Mouse (Mus musculus) heart, embryonic 11.5 days (tissue): ENCODE data around the gene Ugt1a6a. TPM values are rescaled to one million over a fixed set of nuclear protein-coding genes. Genes with fewer than 3 reads are reported as not detected.

ENCODE experiments used
- ATAC-seq: fragments of 200-750 bp; cut with Nextera tagmentation; replicated peaks from 2 replicates; pipeline ENCODE4 v1.8.0; 2017; ENCODE audit warnings: moderate library complexity; ENCODE audit not compliant: insufficient number of reproducible peaks, low FRiP score, low TSS enrichment
- H3K27ac ChIP-seq: fragments of 300-500 bp; sonication (generic); 2 replicates; pipeline ENCODE4 v1.5.1; 2014; ENCODE audit warnings: mild to moderate bottlenecking, low read depth, low read length
- H3K27me3 ChIP-seq: fragments of 300-500 bp; sonication (generic); 2 replicates; pipeline ENCODE4 v1.6.1; 2014; ENCODE audit warnings: mild to moderate bottlenecking, low read length, mixed read lengths; ENCODE audit not compliant: control insufficient read depth, insufficient read depth
- H3K36me3 ChIP-seq: fragments of 300-500 bp; sonication (generic); 2 replicates; pipeline ENCODE4 v1.6.1; 2014; ENCODE audit warnings: mild to moderate bottlenecking, low read length, moderate library complexity, mixed read lengths; ENCODE audit not compliant: control insufficient read depth, insufficient read depth
- H3K4me1 ChIP-seq: fragments of 300-500 bp; sonication (generic); 2 replicates; pipeline ENCODE4 v1.6.1; 2014; ENCODE audit warnings: low read length; ENCODE audit not compliant: control insufficient read depth, insufficient read depth
- H3K4me2 ChIP-seq: fragments of 300-500 bp; sonication (generic); 2 replicates; pipeline ENCODE4 v1.6.1; 2014; ENCODE audit warnings: mild to moderate bottlenecking, moderate library complexity
- H3K4me3 ChIP-seq: fragments of 300-500 bp; sonication (generic); 2 replicates; pipeline ENCODE4 v1.5.1; 2014; ENCODE audit warnings: low read depth, low read length
- H3K9ac ChIP-seq: fragments of 300-500 bp; sonication (generic); 2 replicates; pipeline ENCODE4 v1.6.1; 2014; ENCODE audit warnings: mild to moderate bottlenecking, low read depth, low read length, moderate library complexity
- H3K9me3 ChIP-seq: fragments of 300-500 bp; sonication (generic); replicated peaks from 2 replicates; pipeline ENCODE4 v1.6.1; 2016; ENCODE audit warnings: low read length; ENCODE audit not compliant: control insufficient read depth
- WGBS: fragments of 180-500 bp; shearing (Covaris S2); extraction: QIAGEN DNeasy Blood & Tissue Kit; methylation state at CpG from one replicate; pipeline ENCODE4 v1.1.7; 2014; ENCODE audit not compliant: insufficient replicate concordance; 5-methylcytosine and 5-hydroxymethylcytosine counted together
- polyA plus RNA-seq: library from polyadenylated mRNA; unstranded; fragments of >200 nt; fragmentation: Nextera tagmentation; extraction: Ambion mirVana; gene quantifications from 2 replicates; pipeline ENCODE4 v1.2.1, GENCODE M21; 2014

Ugt1a6a gene
- polyA plus RNA-seq, 1 experiment from 2014 or later, result not detected

DNA sequence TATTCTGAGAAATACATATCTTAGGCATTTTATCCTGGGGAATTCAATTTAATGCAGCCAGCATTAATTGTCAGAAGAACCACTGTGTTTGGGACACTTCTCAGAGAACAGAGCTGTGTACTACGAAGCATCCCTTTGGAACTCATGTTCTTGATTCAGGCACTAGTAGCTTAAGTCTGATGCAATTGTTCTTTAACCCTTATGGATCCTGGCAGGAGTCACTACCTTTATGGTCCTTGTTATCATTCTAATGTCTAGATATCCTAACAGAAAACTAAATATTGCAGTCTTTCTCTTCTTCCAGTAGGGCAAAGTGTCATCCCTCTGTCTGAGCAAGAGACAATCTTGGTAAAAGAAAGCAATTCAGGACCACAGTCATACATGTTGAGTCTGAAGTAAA, 78.5 kb downstream of the Ugt1a6a start:
- no peak overlapping the region for H3K27ac ChIP-seq
- no peak overlapping the region for H3K9ac ChIP-seq
- ATAC-seq, result no peak
- no peak overlapping the region for H3K4me3 ChIP-seq
- H3K9me3 ChIP-seq, result peaks cover 60% of the 10 kb centered on the region
- 66% methylated on average over 1 of the region's 1 CpGs for WGBS
- H3K4me2 ChIP-seq, result no peak overlapping the region
- peaks cover 2% of the 10 kb centered on the region; the same call in 1 of the 2 replicates for H3K36me3 ChIP-seq
- H3K27me3 ChIP-seq, result no peaks in the 10 kb centered on the region
- H3K4me1 ChIP-seq, result no peaks in the 10 kb centered on the region

DNA sequence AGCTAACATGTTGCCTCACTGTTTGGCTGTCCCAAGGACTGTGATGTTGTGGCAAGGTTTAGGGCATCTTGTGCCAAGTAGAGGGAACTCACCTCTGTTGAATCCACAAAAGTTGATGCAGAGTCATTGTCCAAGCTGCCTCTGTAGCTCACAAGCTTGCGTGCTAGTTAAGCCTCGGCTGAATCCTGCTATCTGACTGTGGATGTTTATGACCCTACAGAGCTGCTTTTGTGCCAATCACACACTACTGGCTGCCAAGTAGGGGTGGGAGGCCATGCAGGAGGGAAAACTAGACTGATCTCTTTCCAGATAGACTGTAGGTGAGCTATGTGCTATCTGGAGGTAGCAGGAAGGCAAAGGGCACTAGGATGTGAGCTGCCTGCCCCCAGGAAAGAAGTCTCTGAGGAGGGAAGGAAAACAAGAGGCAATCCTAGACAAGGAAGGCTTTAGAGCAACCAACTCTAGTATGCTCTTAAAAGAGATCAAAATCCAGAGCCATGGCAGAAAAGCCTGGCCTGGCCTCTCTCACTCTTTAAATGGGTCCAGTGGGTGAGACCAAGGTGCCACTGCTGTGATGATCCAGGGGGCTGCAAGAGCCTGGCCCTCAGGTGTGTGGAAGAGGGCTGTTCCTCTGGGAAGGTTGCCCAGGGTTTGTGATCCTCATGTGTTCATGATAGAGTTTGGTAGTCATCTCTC, 79.3 kb downstream of the Ugt1a6a start:
- peaks cover 60% of the 10 kb centered on the region for H3K9me3 ChIP-seq
- no peaks in the 10 kb centered on the region for H3K4me1 ChIP-seq
- WGBS, result 67% methylated on average over 2 of the region's 2 CpGs
- 0 out of 2 replicates have a peak, but pooled peaks have one; percentile 3 for ATAC-seq
- no peaks in the 10 kb centered on the region for H3K27me3 ChIP-seq
- no peak overlapping the region for H3K9ac ChIP-seq
- peaks cover 2% of the 10 kb centered on the region; the same call in 1 of the 2 replicates for H3K36me3 ChIP-seq
- no peak overlapping the region for H3K4me2 ChIP-seq
- no peak overlapping the region for H3K4me3 ChIP-seq
- no peak overlapping the region for H3K27ac ChIP-seq

DNA sequence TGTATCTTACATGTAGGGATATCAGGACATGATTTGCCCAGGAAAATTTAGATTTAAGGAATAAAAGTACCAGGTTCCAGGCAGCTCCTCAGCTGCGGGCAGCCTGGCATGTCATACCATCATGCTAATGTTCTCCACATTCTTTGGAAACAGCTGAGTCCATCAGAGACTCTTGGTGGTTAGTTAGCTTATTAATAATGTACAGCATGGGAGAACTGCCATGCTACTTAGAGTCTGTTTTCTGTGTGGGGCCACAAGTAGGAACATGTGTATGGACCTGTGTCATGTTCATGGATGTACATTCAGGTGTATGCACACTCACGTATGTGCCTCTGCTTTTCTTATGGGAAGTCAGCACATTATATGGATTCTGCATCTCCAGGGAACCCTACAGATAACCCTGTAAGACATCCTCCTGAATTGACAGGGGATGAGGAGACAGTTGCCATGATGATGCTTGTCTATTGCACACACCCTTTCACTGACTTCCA, 79.9 kb downstream of the Ugt1a6a start:
- peaks cover 60% of the 10 kb centered on the region for H3K9me3 ChIP-seq
- no peak overlapping the region for H3K4me3 ChIP-seq
- no peaks in the 10 kb centered on the region for H3K27me3 ChIP-seq
- no peak overlapping the region for H3K4me2 ChIP-seq
- H3K9ac ChIP-seq, result no peak overlapping the region
- WGBS, result 71% methylated on average over 2 of the region's 2 CpGs
- ATAC-seq, result no peak; the same call in 1 of the 2 replicates
- peaks cover 2% of the 10 kb centered on the region; the same call in 1 of the 2 replicates for H3K36me3 ChIP-seq
- H3K4me1 ChIP-seq, result no peaks in the 10 kb centered on the region
- no peak overlapping the region for H3K27ac ChIP-seq

DNA sequence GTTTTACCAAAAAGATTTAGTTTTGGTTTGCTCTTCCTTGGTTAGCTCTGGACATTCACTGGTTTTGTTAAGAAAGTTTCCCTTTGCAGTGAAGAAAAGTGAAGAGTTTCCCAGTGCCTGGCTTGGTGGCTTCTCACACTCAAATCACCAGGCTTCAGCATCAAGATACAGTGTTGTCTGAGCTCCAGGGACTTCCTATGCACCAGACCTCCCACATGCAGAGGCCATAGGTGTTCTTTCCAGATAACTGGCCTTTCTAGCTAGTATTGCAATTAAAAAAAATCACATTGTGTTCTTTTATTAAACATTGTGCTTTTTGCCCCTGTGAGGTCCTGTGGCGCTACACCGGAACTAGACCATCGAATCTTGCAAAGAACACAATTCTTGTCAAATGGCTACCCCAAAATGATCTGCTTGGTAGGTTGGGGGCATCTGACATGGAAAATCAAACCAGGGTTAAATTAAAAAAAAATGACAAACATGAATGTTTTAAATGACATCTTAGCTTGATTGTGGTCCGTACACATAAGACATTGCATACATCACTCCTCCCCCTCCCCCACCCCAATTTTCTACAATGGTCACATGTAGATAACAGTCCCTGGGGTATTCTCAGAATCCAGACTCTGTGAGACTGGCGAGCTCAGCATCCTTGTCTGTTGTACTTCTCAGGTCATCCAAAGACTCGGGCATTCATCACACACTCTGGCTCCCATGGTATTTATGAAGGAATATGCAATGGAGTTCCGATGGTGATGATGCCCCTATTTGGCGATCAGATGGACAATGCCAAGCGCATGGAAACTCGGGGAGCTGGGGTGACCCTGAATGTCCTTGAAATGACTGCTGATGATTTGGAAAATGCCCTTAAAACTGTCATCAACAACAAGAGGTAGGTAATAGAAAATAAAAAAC, 81.1 kb downstream of the Ugt1a6a start:
- Histone ChIP-seq H3K27ac (no peak overlapping the region), H3K4me3 (no peak overlapping the region), H3K9ac (no peak overlapping the region), H3K4me2 (no peak overlapping the region), H3K4me1 (no peaks in the 10 kb centered on the region), H3K9me3 (peaks cover 60% of the 10 kb centered on the region), H3K36me3 (peaks cover 2% of the 10 kb centered on the region; the same call in 1 of the 2 replicates), H3K27me3 (no peaks in the 10 kb centered on the region)
- 62% methylated on average over 10 of the region's 10 CpGs for WGBS
- no peak for ATAC-seq

DNA sequence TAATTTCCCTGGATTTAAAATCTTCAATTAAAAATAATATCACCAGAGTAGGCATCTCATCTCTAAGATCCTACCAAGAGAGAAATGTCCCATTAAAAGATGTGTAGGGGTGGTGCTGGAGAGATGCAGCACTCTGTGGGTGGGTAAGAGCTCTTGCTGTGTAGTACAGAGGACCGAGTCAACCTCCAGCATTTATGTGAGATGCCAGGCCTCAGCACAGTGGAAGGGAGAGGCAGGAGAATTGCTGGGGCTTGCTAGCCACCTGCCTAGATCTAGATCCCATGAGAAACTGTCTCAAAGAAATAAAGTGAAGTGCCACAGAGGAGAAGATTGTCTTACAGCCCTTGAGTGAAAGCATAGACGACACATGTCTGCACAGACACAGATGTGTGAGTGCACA, 81.9 kb downstream of the Ugt1a6a start:
- Histone ChIP-seq H3K4me2 (no peak overlapping the region), H3K4me1 (no peaks in the 10 kb centered on the region), H3K27ac (no peak overlapping the region), H3K9ac (no peak overlapping the region), H3K9me3 (peaks cover 57% of the 10 kb centered on the region), H3K36me3 (peaks cover 2% of the 10 kb centered on the region; the same call in 1 of the 2 replicates), H3K4me3 (no peak overlapping the region), H3K27me3 (no peaks in the 10 kb centered on the region)
- 49% methylated on average over 2 of the region's 2 CpGs for WGBS
- no peak for ATAC-seq

DNA sequence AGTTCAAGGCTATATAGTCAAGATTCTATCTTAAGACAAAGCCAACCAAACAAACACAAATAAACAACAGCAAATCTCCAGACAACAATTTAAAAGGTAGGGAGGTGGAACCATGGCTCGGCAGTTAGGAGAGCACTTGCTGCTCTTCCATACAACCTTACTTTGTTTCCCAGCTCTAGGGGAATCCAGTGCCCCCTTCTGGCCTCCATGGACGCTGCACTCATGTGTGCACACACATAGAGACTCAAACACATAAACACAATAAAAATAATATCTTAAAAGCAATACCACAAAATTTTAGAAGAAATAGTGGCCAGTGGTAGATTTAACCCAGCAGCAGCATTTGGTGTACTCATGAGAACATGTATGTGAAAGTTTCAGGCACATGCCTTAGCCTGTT, 82.5 kb downstream of the Ugt1a6a start:
- H3K4me3 ChIP-seq, result no peak overlapping the region
- no peaks in the 10 kb centered on the region for H3K4me1 ChIP-seq
- H3K9ac ChIP-seq, result no peak overlapping the region
- no peak overlapping the region for H3K4me2 ChIP-seq
- peaks cover 52% of the 10 kb centered on the region for H3K9me3 ChIP-seq
- no peaks in the 10 kb centered on the region for H3K27me3 ChIP-seq
- no peaks in the 10 kb centered on the region; the same call in 1 of the 2 replicates for H3K36me3 ChIP-seq
- 53% methylated on average over 2 of the region's 2 CpGs for WGBS
- no peak overlapping the region for H3K27ac ChIP-seq
- no peak for ATAC-seq

DNA sequence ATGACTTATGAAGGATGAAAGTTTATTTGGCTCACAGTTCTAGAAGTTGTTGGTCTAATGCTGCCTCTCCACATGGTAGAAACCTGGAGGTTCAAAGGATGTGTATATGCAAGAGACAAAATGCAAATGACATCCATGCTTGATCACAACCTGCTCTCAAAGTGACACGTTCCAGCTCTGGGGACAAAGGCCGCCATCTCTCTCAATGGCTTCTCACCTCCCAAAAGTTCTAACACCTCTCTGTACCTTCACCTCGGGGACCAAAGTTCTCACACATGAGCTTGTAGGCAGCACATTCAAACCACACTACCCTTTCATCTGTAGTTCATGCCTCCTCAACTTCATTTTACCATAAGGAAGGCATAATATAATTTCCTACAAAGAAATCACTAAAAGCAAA, 83.0 kb downstream of the Ugt1a6a start:
- 33% methylated on average over 3 of the region's 3 CpGs for WGBS
- no peak for ATAC-seq
- no peak overlapping the region for H3K9ac ChIP-seq
- H3K4me3 ChIP-seq, result no peak overlapping the region
- H3K4me2 ChIP-seq, result no peak overlapping the region
- H3K36me3 ChIP-seq, result no peaks in the 10 kb centered on the region
- H3K27ac ChIP-seq, result no peak overlapping the region
- no peaks in the 10 kb centered on the region for H3K27me3 ChIP-seq
- H3K4me1 ChIP-seq, result no peaks in the 10 kb centered on the region
- H3K9me3 ChIP-seq, result peaks cover 49% of the 10 kb centered on the region

DNA sequence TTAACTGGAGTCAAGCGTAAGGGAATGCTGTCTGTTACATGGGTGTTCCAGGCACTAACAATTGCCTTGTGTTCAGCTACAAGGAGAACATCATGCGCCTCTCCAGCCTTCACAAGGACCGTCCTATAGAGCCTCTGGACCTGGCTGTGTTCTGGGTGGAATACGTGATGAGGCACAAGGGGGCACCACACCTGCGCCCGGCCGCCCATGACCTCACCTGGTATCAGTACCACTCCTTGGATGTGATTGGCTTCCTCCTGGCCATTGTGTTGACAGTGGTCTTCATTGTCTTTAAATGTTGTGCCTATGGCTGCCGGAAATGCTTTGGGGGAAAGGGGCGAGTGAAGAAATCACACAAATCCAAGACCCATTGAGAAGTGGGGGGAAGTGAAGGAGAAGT, 83.4 kb downstream of the Ugt1a6a start:
- Histone ChIP-seq H3K27ac (no peak overlapping the region), H3K9me3 (peaks cover 44% of the 10 kb centered on the region), H3K27me3 (no peaks in the 10 kb centered on the region), H3K36me3 (no peaks in the 10 kb centered on the region), H3K4me1 (no peaks in the 10 kb centered on the region), H3K9ac (no peak overlapping the region), H3K4me2 (no peak overlapping the region), H3K4me3 (no peak overlapping the region)
- ATAC-seq, result no peak
- WGBS, result 68% methylated on average over 9 of the region's 9 CpGs
